Mouse (Mus musculus): ENCODE results near the gene Phf21b.

DNA sequence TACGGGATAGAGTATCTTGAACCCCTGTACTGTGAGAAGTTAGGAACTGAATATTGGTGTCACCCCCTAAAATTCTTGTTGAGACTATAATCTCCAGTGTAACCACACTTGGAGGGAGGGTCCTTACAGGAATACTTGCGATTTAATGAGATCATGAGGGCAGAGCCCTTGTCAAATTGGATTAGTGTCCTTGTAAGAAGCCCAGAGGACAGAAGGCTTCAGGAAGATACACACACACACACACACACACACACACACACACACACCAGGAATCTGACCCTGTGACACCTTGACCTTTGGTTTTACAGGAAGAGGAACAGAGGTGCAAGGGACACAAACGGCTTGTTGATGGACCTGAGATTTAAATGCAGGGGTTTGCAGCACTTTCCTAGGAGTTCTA lies 35.4 kb upstream of the Phf21b start:
- TF ChIP-seq POLR2A (IDR thresholded peaks at IDR 0.05; ENCODE audit: low read depth, low read length) (no peak), CTCF (IDR thresholded peaks at IDR 0.05; ENCODE audit: extremely low read depth, insufficient read length, insufficient replicate concordance, low read depth, low read length) (no peak)

Measured in small intestine, adult 2 months (tissue).